Mouse (Mus musculus): Measurements from ENCODE around the gene Gm10271. TPM values are rescaled to one million over a fixed set of nuclear protein-coding genes. Genes with fewer than 3 reads are reported as not detected.

The Gm10271 gene
- polyA plus RNA-seq, 1 experiment from 2014 or later, result not detected

- peak; percentile 7; the same call in 1 of the 2 replicates for ATAC-seq (ENCODE audit: insufficient number of reproducible peaks, low FRiP score, low TSS enrichment, low read depth)
- H3K27ac ChIP-seq, result peak overlapping the region; percentile 76
- no peaks in the 10 kb centered on the region for H3K27me3 ChIP-seq
- peak overlapping the region; percentile 80 for H3K4me3 ChIP-seq
- H3K9me3 ChIP-seq, result no peaks in the 10 kb centered on the region
- peaks cover 16% of the 10 kb centered on the region; the same call in 1 of the 2 replicates for H3K4me1 ChIP-seq
- H3K36me3 ChIP-seq, result no peaks in the 10 kb centered on the region
- H3K4me2 ChIP-seq, result peak overlapping the region; percentile 86
- peak overlapping the region; percentile 63 for H3K9ac ChIP-seq
- WGBS, result 2% methylated on average over 44 of the region's 44 CpGs
These were observed 23.0 kb downstream of the Gm10271 start for GRCm38 (mm10) chr10:116949111-116950008.

- 69% methylated on average over 9 of the region's 9 CpGs for WGBS
- peak overlapping the region; percentile 80 for H3K4me3 ChIP-seq
- H3K4me1 ChIP-seq, result peaks cover 16% of the 10 kb centered on the region; the same call in 1 of the 2 replicates
- no peak overlapping the region for H3K9ac ChIP-seq
- ATAC-seq (ENCODE audit: insufficient number of reproducible peaks, low FRiP score, low TSS enrichment, low read depth), result no peak
- H3K9me3 ChIP-seq, result no peaks in the 10 kb centered on the region
- H3K27me3 ChIP-seq, result no peaks in the 10 kb centered on the region
- H3K4me2 ChIP-seq, result no peak overlapping the region; the same call in 1 of the 2 replicates
- no peaks in the 10 kb centered on the region for H3K36me3 ChIP-seq
- no peak overlapping the region for H3K27ac ChIP-seq
These were observed 24.0 kb downstream of the Gm10271 start for GRCm38 (mm10) chr10:116948414-116948813.

- H3K4me2 ChIP-seq, result no peak overlapping the region
- WGBS, result 61% methylated on average over 10 of the region's 10 CpGs
- H3K27me3 ChIP-seq, result no peaks in the 10 kb centered on the region
- H3K36me3 ChIP-seq, result peaks cover 8% of the 10 kb centered on the region
- no peak overlapping the region for H3K4me3 ChIP-seq
- no peak overlapping the region for H3K9ac ChIP-seq
- no peak overlapping the region for H3K27ac ChIP-seq
- ATAC-seq (ENCODE audit: insufficient number of reproducible peaks, low FRiP score, low TSS enrichment, low read depth), result no peak
- no peaks in the 10 kb centered on the region for H3K9me3 ChIP-seq
- peaks cover 16% of the 10 kb centered on the region; the same call in 1 of the 2 replicates for H3K4me1 ChIP-seq
These were observed 27.5 kb downstream of the Gm10271 start for GRCm38 (mm10) chr10:116944940-116945339.

DNA sequence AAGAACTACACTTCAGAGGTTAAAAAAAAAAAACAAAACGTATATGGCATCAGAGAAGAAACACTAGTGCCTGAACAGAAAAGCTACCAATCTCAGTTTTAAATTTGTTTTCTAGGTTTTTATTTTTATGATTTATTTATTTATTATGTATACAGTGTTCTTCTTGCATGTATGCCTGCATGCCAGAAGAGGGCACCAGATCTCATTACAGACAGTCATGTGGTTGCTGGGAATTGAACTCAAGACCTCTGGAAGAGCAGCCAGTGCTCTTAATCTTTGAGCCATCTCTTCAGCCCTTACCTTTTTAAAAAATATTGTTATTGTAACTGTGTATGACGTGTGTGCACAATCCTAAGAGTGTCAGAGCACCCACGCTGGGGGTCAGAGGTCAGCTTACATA lies 28.3 kb downstream of the Gm10271 start:
- Histone ChIP-seq H3K27me3 (no peaks in the 10 kb centered on the region), H3K36me3 (peaks cover 9% of the 10 kb centered on the region), H3K9ac (no peak overlapping the region), H3K4me2 (no peak overlapping the region), H3K4me1 (peaks cover 12% of the 10 kb centered on the region; the same call in 1 of the 2 replicates), H3K4me3 (no peak overlapping the region), H3K27ac (no peak overlapping the region), H3K9me3 (no peaks in the 10 kb centered on the region)
- no peak for ATAC-seq (ENCODE audit: insufficient number of reproducible peaks, low FRiP score, low TSS enrichment, low read depth)
- WGBS, result 88% methylated on average over 3 of the region's 3 CpGs

GRCm38 (mm10) chr10:116943025-116943424 lies 29.4 kb downstream of the Gm10271 start:
- WGBS, result 94% methylated on average over 6 of the region's 6 CpGs
- Histone ChIP-seq H3K9ac (no peak overlapping the region), H3K4me2 (no peak overlapping the region), H3K4me1 (peaks cover 4% of the 10 kb centered on the region; the same call in 1 of the 2 replicates), H3K27me3 (no peaks in the 10 kb centered on the region), H3K9me3 (no peaks in the 10 kb centered on the region), H3K4me3 (no peak overlapping the region), H3K27ac (no peak overlapping the region), H3K36me3 (peaks cover 21% of the 10 kb centered on the region)
- no peak for ATAC-seq (ENCODE audit: insufficient number of reproducible peaks, low FRiP score, low TSS enrichment, low read depth)

DNA sequence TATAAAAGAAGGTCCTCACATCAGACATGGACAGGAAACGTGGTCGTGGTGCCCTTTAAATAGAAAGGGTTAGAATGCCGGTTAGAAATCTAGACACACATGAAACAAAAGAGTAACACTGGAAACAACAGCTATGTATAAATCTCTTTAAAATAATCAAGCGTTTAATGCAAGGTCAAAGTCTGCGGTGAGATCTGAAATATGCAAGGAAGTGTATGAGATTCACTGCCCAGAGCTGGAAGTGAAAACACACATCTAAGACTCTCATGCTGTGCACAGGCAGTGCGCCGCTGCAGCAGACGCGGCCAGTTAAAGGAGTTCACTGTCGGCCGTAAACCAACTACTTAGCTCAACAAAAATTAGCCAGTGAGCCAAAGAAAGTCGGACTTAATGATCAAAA lies 37.4 kb downstream of the Gm10271 start:
- Histone ChIP-seq H3K36me3 (peaks cover 41% of the 10 kb centered on the region), H3K27ac (no peak overlapping the region), H3K4me3 (no peak overlapping the region), H3K9ac (no peak overlapping the region), H3K9me3 (no peaks in the 10 kb centered on the region), H3K27me3 (no peaks in the 10 kb centered on the region), H3K4me1 (peaks cover 2% of the 10 kb centered on the region; the same call in 1 of the 2 replicates), H3K4me2 (no peak overlapping the region)
- no peak for ATAC-seq (ENCODE audit: insufficient number of reproducible peaks, low FRiP score, low TSS enrichment, low read depth)
- WGBS, result 46% methylated on average over 12 of the region's 12 CpGs

DNA sequence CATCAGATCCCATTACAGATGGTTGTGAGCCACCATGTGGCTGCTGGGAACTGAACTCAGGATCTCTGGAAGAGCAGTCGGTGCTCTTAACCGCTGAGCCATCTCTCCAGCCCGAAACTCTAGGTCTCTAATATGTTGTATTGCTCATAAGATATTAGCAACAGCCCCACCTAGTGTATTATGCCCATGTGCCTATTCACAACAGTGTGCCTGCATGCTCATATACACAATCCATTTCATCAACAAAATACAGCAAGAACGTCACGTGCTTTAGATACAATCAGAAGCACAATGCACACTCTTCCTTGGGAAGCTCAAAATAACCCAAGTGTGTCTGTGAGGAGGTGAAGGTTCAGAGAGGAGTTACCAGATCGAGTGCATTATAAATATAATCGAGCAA lies 38.6 kb downstream of the Gm10271 start:
- WGBS, result 88% methylated on average over 7 of the region's 7 CpGs
- Histone ChIP-seq H3K27ac (no peak overlapping the region), H3K36me3 (peaks cover 37% of the 10 kb centered on the region), H3K9ac (no peak overlapping the region), H3K4me1 (peaks cover 2% of the 10 kb centered on the region; the same call in 1 of the 2 replicates), H3K27me3 (no peaks in the 10 kb centered on the region), H3K9me3 (no peaks in the 10 kb centered on the region), H3K4me2 (no peak overlapping the region), H3K4me3 (no peak overlapping the region)
- ATAC-seq (ENCODE audit: insufficient number of reproducible peaks, low FRiP score, low TSS enrichment, low read depth), result no peak

- 87% methylated on average over 13 of the region's 13 CpGs for WGBS
- peaks cover 23% of the 10 kb centered on the region for H3K36me3 ChIP-seq
- no peak for ATAC-seq (ENCODE audit: insufficient number of reproducible peaks, low FRiP score, low TSS enrichment, low read depth)
These were observed 40.0 kb downstream of the Gm10271 start for GRCm38 (mm10) chr10:116932418-116932817.

GRCm38 (mm10) chr10:116931497-116932179 lies 40.8 kb downstream of the Gm10271 start:
- H3K4me2 ChIP-seq, result no peak overlapping the region
- no peak for ATAC-seq (ENCODE audit: insufficient number of reproducible peaks, low FRiP score, low TSS enrichment, low read depth)
- peaks cover 23% of the 10 kb centered on the region for H3K36me3 ChIP-seq
- 82% methylated on average over 15 of the region's 15 CpGs for WGBS
- H3K4me3 ChIP-seq, result no peak overlapping the region
- no peaks in the 10 kb centered on the region for H3K9me3 ChIP-seq
- no peak overlapping the region for H3K27ac ChIP-seq
- H3K27me3 ChIP-seq, result no peaks in the 10 kb centered on the region
- H3K4me1 ChIP-seq, result peaks cover 2% of the 10 kb centered on the region; the same call in 1 of the 2 replicates
- no peak overlapping the region for H3K9ac ChIP-seq

More at GRCm38 (mm10) chr10:116932418-116932817, 40.0 kb downstream of the Gm10271 start:
- H3K27ac ChIP-seq, result no peak overlapping the region
- H3K9ac ChIP-seq, result no peak overlapping the region
- peaks cover 2% of the 10 kb centered on the region; the same call in 1 of the 2 replicates for H3K4me1 ChIP-seq
- H3K4me2 ChIP-seq, result no peak overlapping the region
- H3K4me3 ChIP-seq, result no peak overlapping the region
- no peaks in the 10 kb centered on the region for H3K27me3 ChIP-seq
- no peaks in the 10 kb centered on the region for H3K9me3 ChIP-seq

GRCm38 (mm10) chr10:116930936-116931335 lies 41.5 kb downstream of the Gm10271 start:
- no peak overlapping the region for H3K9ac ChIP-seq
- no peak overlapping the region for H3K4me3 ChIP-seq
- H3K4me2 ChIP-seq, result no peak overlapping the region
- 61% methylated on average over 6 of the region's 7 CpGs for WGBS
- H3K27ac ChIP-seq, result no peak overlapping the region
- H3K36me3 ChIP-seq, result peaks cover 23% of the 10 kb centered on the region
- peaks cover 2% of the 10 kb centered on the region; the same call in 1 of the 2 replicates for H3K4me1 ChIP-seq
- ATAC-seq (ENCODE audit: insufficient number of reproducible peaks, low FRiP score, low TSS enrichment, low read depth), result no peak
- no peaks in the 10 kb centered on the region for H3K27me3 ChIP-seq
- H3K9me3 ChIP-seq, result no peaks in the 10 kb centered on the region

GRCm38 (mm10) chr10:116930506-116930905 lies 41.9 kb downstream of the Gm10271 start:
- H3K9me3 ChIP-seq, result no peaks in the 10 kb centered on the region
- ATAC-seq (ENCODE audit: insufficient number of reproducible peaks, low FRiP score, low TSS enrichment, low read depth), result no peak
- no peak overlapping the region for H3K4me2 ChIP-seq
- 72% methylated on average over 7 of the region's 7 CpGs for WGBS
- no peak overlapping the region for H3K4me3 ChIP-seq
- H3K9ac ChIP-seq, result no peak overlapping the region
- H3K4me1 ChIP-seq, result peaks cover 2% of the 10 kb centered on the region; the same call in 1 of the 2 replicates
- H3K27ac ChIP-seq, result no peak overlapping the region
- H3K36me3 ChIP-seq, result peaks cover 23% of the 10 kb centered on the region
- H3K27me3 ChIP-seq, result no peaks in the 10 kb centered on the region

DNA sequence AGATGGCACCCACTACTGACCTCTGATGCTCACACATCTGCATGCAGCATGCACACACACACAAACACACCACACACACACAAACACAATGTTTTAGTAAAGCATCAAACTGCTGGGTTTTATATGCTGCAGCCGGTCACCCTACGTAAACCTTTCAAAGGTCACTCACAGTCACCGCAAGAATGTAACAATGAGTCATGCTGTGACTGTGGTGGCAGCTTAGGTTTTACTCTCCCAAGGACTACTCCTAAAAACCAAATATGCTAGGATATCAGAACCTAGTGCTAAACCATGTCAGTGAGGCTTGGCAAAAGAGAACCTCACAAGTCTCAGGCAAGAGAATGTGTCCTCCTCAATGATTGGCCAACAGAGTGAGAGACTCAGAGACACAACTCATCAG lies 43.6 kb downstream of the Gm10271 start:
- Histone ChIP-seq H3K27ac (no peak overlapping the region), H3K36me3 (peaks cover 32% of the 10 kb centered on the region), H3K4me1 (no peaks in the 10 kb centered on the region), H3K27me3 (no peaks in the 10 kb centered on the region), H3K9ac (no peak overlapping the region), H3K9me3 (no peaks in the 10 kb centered on the region), H3K4me2 (no peak overlapping the region), H3K4me3 (no peak overlapping the region)
- ATAC-seq (ENCODE audit: insufficient number of reproducible peaks, low FRiP score, low TSS enrichment, low read depth), result no peak
- 76% methylated on average over 3 of the region's 3 CpGs for WGBS
